Mouse (Mus musculus) MEL (cell line): Measurements from ENCODE around the gene Ilvbl.

Experiments used
- CTCF ChIP-seq, 3 experiments: IDR thresholded peaks in 2 of 3; conservative IDR thresholded peaks in 1 of 3; 2 replicates each; pipeline ENCODE4 v1.5.1; 2011 to 2012; ENCODE audit warnings: low read length in 3 of 3, low read depth in 2 of 3, mild to moderate bottlenecking in 2 of 3, improper control_type of control experiment in 1 of 3, inconsistent platforms in 1 of 3, mixed read lengths in 1 of 3, moderate library complexity in 1 of 3; ENCODE audit not compliant: control insufficient read depth in 1 of 3, insufficient read depth in 1 of 3, poor library complexity in 1 of 3, severe bottlenecking in 1 of 3
- GABPA ChIP-seq: IDR thresholded peaks from 2 replicates; pipeline ENCODE4 v1.6.1; 2012; ENCODE audit warnings: low read depth, mild to moderate bottlenecking, inconsistent platforms, low read length, improper control_type of control experiment, moderate library complexity
- GATA1 ChIP-seq: IDR thresholded peaks from 2 replicates; pipeline ENCODE4 v1.6.1; 2011; ENCODE audit warnings: low read depth, low read length, improper control_type of control experiment
- HCFC1 ChIP-seq: IDR thresholded peaks from 2 replicates; pipeline ENCODE4 v1.6.1; 2012; ENCODE audit warnings: low read depth, mild to moderate bottlenecking, inconsistent platforms, low read length, improper control_type of control experiment, moderate library complexity
- MAX ChIP-seq: IDR thresholded peaks from 2 replicates; pipeline ENCODE4 v1.6.1; 2011; ENCODE audit warnings: low read length, improper control_type of control experiment
- MEF2A ChIP-seq: IDR thresholded peaks from 2 replicates; pipeline ENCODE4 v1.6.1; 2014; ENCODE audit warnings: low read depth, mild to moderate bottlenecking, inconsistent platforms, low read length, improper control_type of control experiment; ENCODE audit not compliant: poor library complexity, insufficient replicate concordance, severe bottlenecking; ENCODE audit errors: extremely low read depth
- MYB ChIP-seq: IDR thresholded peaks from 2 replicates; pipeline ENCODE4 v1.6.1; 2011; ENCODE audit warnings: mild to moderate bottlenecking, low read depth, low read length, improper control_type of control experiment
- POLR2A ChIP-seq, 2 experiments: IDR thresholded peaks; 2 replicates each; pipeline ENCODE4 v1.6.1; 2011 to 2012; ENCODE audit warnings: low read length in 2 of 2, mild to moderate bottlenecking in 2 of 2, control low read depth in 1 of 2, improper control_type of control experiment in 1 of 2, low read depth in 1 of 2, moderate library complexity in 1 of 2; ENCODE audit not compliant: control insufficient read depth in 1 of 2, insufficient read depth in 1 of 2, poor library complexity in 1 of 2
- RAD21 ChIP-seq: IDR thresholded peaks from 2 replicates; pipeline ENCODE4 v1.6.1; 2011; ENCODE audit warnings: mild to moderate bottlenecking, low read depth, low read length, improper control_type of control experiment
- TCF12 ChIP-seq: IDR thresholded peaks from 2 replicates; pipeline ENCODE4 v1.6.1; 2014; ENCODE audit warnings: low read depth, mild to moderate bottlenecking, inconsistent platforms, low read length, improper control_type of control experiment, moderate library complexity
- USF2 ChIP-seq, 2 experiments: IDR thresholded peaks; 2 replicates each; pipeline ENCODE4 v1.6.1; 2011 to 2012; ENCODE audit warnings: improper control_type of control experiment in 2 of 2, low read length in 2 of 2, borderline replicate concordance in 1 of 2, inconsistent platforms in 1 of 2, low read depth in 1 of 2, mild to moderate bottlenecking in 1 of 2; ENCODE audit not compliant: insufficient read depth in 1 of 2
- ZMIZ1 ChIP-seq: IDR thresholded peaks from 2 replicates; pipeline ENCODE4 v1.6.1; 2012; ENCODE audit warnings: low read depth, mild to moderate bottlenecking, inconsistent platforms, low read length, improper control_type of control experiment, moderate library complexity

- no peak for TF ChIP-seq USF2 (IDR thresholded peaks at IDR 0.05; ENCODE audit: borderline replicate concordance in 1 of 2, insufficient read depth in 1 of 2, low read depth in 1 of 2, low read length in 2 of 2)
- no peak for TF ChIP-seq MYB
- TF ChIP-seq CTCF (IDR thresholded peaks at IDR 0.05 in 2 of 3, conservative IDR thresholded peaks at IDR 0.05 in 1 of 3; ENCODE audit: control insufficient read depth in 1 of 3, insufficient read depth in 1 of 3, low read depth in 2 of 3, low read length in 3 of 3, poor library complexity in 1 of 3, severe bottlenecking in 1 of 3) = no peak
- TF ChIP-seq GABPA = no peak
- no peak for TF ChIP-seq MAX
- no peak for TF ChIP-seq MEF2A
- TF ChIP-seq GATA1 = no peak
- no peak for TF ChIP-seq POLR2A (IDR thresholded peaks at IDR 0.05; ENCODE audit: control insufficient read depth in 1 of 2, insufficient read depth in 1 of 2, low read depth in 1 of 2, low read length in 2 of 2, poor library complexity in 1 of 2)
- TF ChIP-seq HCFC1 = no peak
- TF ChIP-seq ZMIZ1 = no peak
- no peak for TF ChIP-seq TCF12
- TF ChIP-seq RAD21 = no peak
These were observed 25.7 kb downstream of the Ilvbl start for GRCm38 (mm10) chr10:78599865-78600264.
